ENCODE assay signal across 8 mouse cellular contexts in genomic region chr8:124019782-124020181, GRCm38 (mm10). TPM values are rescaled to one million over a fixed set of nuclear protein-coding genes. Genes with fewer than 3 reads are reported as not detected.
DNase-seq lines count a peak whose midpoint lies in the region; ATAC-seq and TF ChIP-seq lines count a peak whose summit lies in the region.

No protein-coding gene starts in this region.

- peak overlapping the region; percentile 81 for H3K4me3 ChIP-seq in G1E (ENCODE audit: low read depth, low read length)
- peak overlapping the region; percentile 94 for H3K4me3 ChIP-seq in liver, embryonic 15.5 days (replicated peaks)
- peak overlapping the region; percentile 9; the same call in 1 of the 2 replicates for H3K4me3 ChIP-seq in olfactory bulb, adult 2 months (ENCODE audit: insufficient read depth, low read depth, low read length)

- peak; percentile 69 for DNase-seq in A20 (ENCODE audit: low read depth, low spot score)
- peak; percentile 56 for DNase-seq in G1E (ENCODE audit: low spot score)
- peak; percentile 60 for DNase-seq in induced T-regulatory cell, adult 2 months (ENCODE audit: low read depth)
- no peak for DNase-seq in left cerebral cortex, adult 9 months (ENCODE audit: low spot score in 2 of 2)
- DNase-seq in gastrocnemius, postnatal 4 days (ENCODE audit: low spot score in 2 of 2) = no peak

- peak overlapping the region; percentile 84 for H3K9ac ChIP-seq in liver, embryonic 15.5 days

- H3K36me3 ChIP-seq in G1E (replicated peaks) = peaks cover 58% of the 10 kb centered on the region
- H3K36me3 ChIP-seq in liver, embryonic 15.5 days (replicated peaks) = peaks cover 11% of the 10 kb centered on the region

- ATAC-seq in G1E (ENCODE audit: extremely low read depth, insufficient number of reproducible peaks, low FRiP score, poor library complexity, severe bottlenecking) = peak; percentile 57
- peak; percentile 85 for ATAC-seq in erythroblast, adult 5-6 weeks (replicated peaks; ENCODE audit: low FRiP score, poor library complexity, severe bottlenecking)
- peak; percentile 60 for ATAC-seq in liver, embryonic 15.5 days (ENCODE audit: insufficient read depth)

- TF ChIP-seq POLR2A in olfactory bulb, adult 2 months (IDR thresholded peaks at IDR 0.05; ENCODE audit: insufficient read depth, low read depth, low read length) = no peak

- no peaks in the 10 kb centered on the region for H3K27me3 ChIP-seq in G1E (ENCODE audit: insufficient read depth, low read length)
- H3K27me3 ChIP-seq in liver, embryonic 15.5 days = no peaks in the 10 kb centered on the region

- H3K4me1 ChIP-seq in G1E (ENCODE audit: insufficient read depth, low read depth, low read length) = peaks cover 69% of the 10 kb centered on the region
- H3K4me1 ChIP-seq in liver, embryonic 15.5 days (replicated peaks) = peaks cover 68% of the 10 kb centered on the region
- H3K4me1 ChIP-seq in olfactory bulb, adult 2 months (ENCODE audit: control insufficient read depth, insufficient read depth, low read length) = peaks cover 17% of the 10 kb centered on the region

- H3K4me2 ChIP-seq in liver, embryonic 15.5 days = peak overlapping the region; percentile 95

- 9% methylated on average over 13 of the region's 13 CpGs for WGBS in liver, embryonic 15.5 days (ENCODE audit: insufficient replicate concordance)
- WGBS in olfactory bulb, adult 2 months = 44% methylated on average over 13 of the region's 13 CpGs

- no peak for TF ChIP-seq CTCF in G1E (IDR thresholded peaks at IDR 0.05; ENCODE audit: low read depth, low read length)
- TF ChIP-seq CTCF in olfactory bulb, adult 2 months (IDR thresholded peaks at IDR 0.05; ENCODE audit: insufficient read depth, low read depth, low read length) = no peak

- peak overlapping the region; percentile 89 for H3K27ac ChIP-seq in liver, embryonic 15.5 days (replicated peaks)
- H3K27ac ChIP-seq in olfactory bulb, adult 2 months (ENCODE audit: insufficient read depth, low read depth, low read length) = no peak overlapping the region

- H3K9me3 ChIP-seq in G1E (replicated peaks) = no peaks in the 10 kb centered on the region
- H3K9me3 ChIP-seq in liver, embryonic 15.5 days (replicated peaks) = no peaks in the 10 kb centered on the region

RNA-seq across cellular contexts. Expression of gene Taf5l, which starts 1.4 kb away (rescaled TPM):
- 36.9 and 46.6 TPM in 2 replicates for total RNA-seq in G1E (2014; fragmentation: Nextera tagmentation)
- total RNA-seq in G1E (2017) = 35.0 and 38.0 TPM in 2 replicates
- polyA plus RNA-seq in G1E (2012) = 23.5 and 24.3 TPM in 2 replicates
- total RNA-seq in erythroblast, adult 5-6 weeks (2015; ENCODE audit: low replicate concordance) = 17.6 and 18.6 TPM in 2 replicates
- 16.5 and 24.8 TPM in 2 replicates for total RNA-seq in erythroblast, adult 5-6 weeks (2017; ENCODE audit: low replicate concordance)
- polyA plus RNA-seq in liver, embryonic 15.5 days (2015; fragmentation: Nextera tagmentation; extraction: Ambion mirVana) = 27.5 and 29.5 TPM in 2 replicates
- polyA plus RNA-seq in olfactory bulb, adult 2 months (2012; ENCODE audit: insufficient read depth, insufficient read length, low replicate concordance, missing spikeins) = not detected in 2 replicates
- total RNA-seq in gastrocnemius, postnatal 4 days (2021) = 10 to 100 TPM; 17.5 to 21.9 TPM

RNA-seq across cellular contexts. Expression of gene Urb2, which starts 1.5 kb away (rescaled TPM):
- total RNA-seq in G1E (2014; fragmentation: Nextera tagmentation) (19.5 and 24.8 TPM in 2 replicates), G1E (2017) (19.3 and 19.4 TPM in 2 replicates)
- 2.2 and 3.8 TPM in 2 replicates for polyA plus RNA-seq in G1E (2012)
- total RNA-seq in erythroblast, adult 5-6 weeks (2015; ENCODE audit: low replicate concordance) = 4.6 and 9.4 TPM in 2 replicates
- 4.6 and 5.0 TPM in 2 replicates for total RNA-seq in erythroblast, adult 5-6 weeks (2017; ENCODE audit: low replicate concordance)
- polyA plus RNA-seq in liver, embryonic 15.5 days (2015; fragmentation: Nextera tagmentation; extraction: Ambion mirVana) = 2.4 and 2.5 TPM in 2 replicates
- polyA plus RNA-seq in olfactory bulb, adult 2 months (2012; ENCODE audit: insufficient read depth, insufficient read length, low replicate concordance, missing spikeins) = not detected in 2 replicates
- 10 to 100 TPM in 1 of 2 experiments, 1 to 10 TPM in 1; 9.8 to 10.5 TPM for total RNA-seq in gastrocnemius, postnatal 4 days (2021)

RNA-seq across cellular contexts. Expression of gene Abcb10, which starts 36.9 kb away (rescaled TPM):
- total RNA-seq in G1E (2014; fragmentation: Nextera tagmentation) = 20.8 and 44.3 TPM in 2 replicates
- total RNA-seq in G1E (2017) = 19.6 and 21.6 TPM in 2 replicates
- 19.7 and 22.1 TPM in 2 replicates for polyA plus RNA-seq in G1E (2012)
- total RNA-seq in erythroblast, adult 5-6 weeks (2015; ENCODE audit: low replicate concordance) = 323 and 353 TPM in 2 replicates
- total RNA-seq in erythroblast, adult 5-6 weeks (2017; ENCODE audit: low replicate concordance) = 448 and 511 TPM in 2 replicates
- 148 and 165 TPM in 2 replicates for polyA plus RNA-seq in liver, embryonic 15.5 days (2015; fragmentation: Nextera tagmentation; extraction: Ambion mirVana)
- polyA plus RNA-seq in olfactory bulb, adult 2 months (2012; ENCODE audit: insufficient read depth, insufficient read length, low replicate concordance, missing spikeins) = not detected in 2 replicates
- 10 to 100 TPM; 14.0 to 15.5 TPM for total RNA-seq in gastrocnemius, postnatal 4 days (2021)

Comparison
In these comparisons a context has a peak if more than half of its experiments do, and no peak if none do; other contexts are left out.
1. DNase-seq: peak in A20 (single experiment), G1E (single experiment) and induced T-regulatory cell, adult 2 months (single experiment); none in left cerebral cortex, adult 9 months (0 of 2) and gastrocnemius, postnatal 4 days (0 of 2).
2. H3K4me3 ChIP-seq: peak in every context shown above with its lines; median percentile 94 in liver, embryonic 15.5 days; 81 in G1E; 9 in olfactory bulb, adult 2 months.
3. RNA of gene Abcb10, which starts 36.9 kb away (total RNA-seq): 323 to 511 TPM in erythroblast, adult 5-6 weeks; 19.6 to 44.3 TPM in G1E and 14.0 to 15.5 TPM in gastrocnemius, postnatal 4 days; every median in the first group is over 4 times any median in the second.
4. Peak in every context shown above with its lines, with median percentiles within 50 percentile points of each other: ATAC-seq.